Mouse (Mus musculus) regulatory T cell (primary cell): ENCODE results near the gene Fam129b.

Experiments
- in situ Hi-C: fragments of 300-600 bp; cut with MboI, MseI; formaldehyde crosslinking; loops from one replicate; pipeline ENCODE4 v1.15.1; 2025; ENCODE audit warnings: high pct_unique_total_duplicates

Fam129b gene

GRCm38 (mm10) chr2:32923551-32924250 lies 47.8 kb downstream of the Fam129b start:
- in situ Hi-C loops, result no loop called here

DNA sequence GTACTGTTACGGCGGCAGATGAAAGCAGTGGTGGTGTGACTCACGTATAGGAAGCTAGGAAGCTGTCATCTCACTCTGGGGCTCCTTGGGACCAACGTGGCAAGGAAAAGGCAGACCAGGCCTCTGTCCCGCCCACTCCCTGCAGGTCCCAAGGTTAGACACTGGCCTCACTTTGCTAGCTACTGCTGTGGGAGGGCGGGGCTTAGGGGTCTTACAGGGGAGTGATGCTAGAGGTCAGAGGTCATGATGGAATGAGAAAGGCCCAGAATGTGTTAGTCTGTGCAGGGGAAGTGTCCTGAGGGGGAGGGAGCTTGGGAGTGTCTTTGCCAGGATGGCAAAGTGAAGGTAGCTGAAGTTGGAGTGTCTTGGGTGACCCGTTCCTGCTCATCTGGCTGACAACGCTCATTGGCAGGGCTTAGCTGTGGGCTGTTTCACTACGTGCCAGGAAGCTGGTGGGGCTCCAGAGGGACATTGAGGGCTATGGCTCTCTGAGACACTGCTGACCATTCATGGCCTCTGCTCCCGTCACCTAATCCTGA lies 48.5 kb downstream of the Fam129b start:
- in situ Hi-C loops, result no loop called here

- in situ Hi-C loops, result no loop called here
Measured at GRCm38 (mm10) chr2:32926330-32927075, 50.6 kb downstream of the Fam129b start.

DNA sequence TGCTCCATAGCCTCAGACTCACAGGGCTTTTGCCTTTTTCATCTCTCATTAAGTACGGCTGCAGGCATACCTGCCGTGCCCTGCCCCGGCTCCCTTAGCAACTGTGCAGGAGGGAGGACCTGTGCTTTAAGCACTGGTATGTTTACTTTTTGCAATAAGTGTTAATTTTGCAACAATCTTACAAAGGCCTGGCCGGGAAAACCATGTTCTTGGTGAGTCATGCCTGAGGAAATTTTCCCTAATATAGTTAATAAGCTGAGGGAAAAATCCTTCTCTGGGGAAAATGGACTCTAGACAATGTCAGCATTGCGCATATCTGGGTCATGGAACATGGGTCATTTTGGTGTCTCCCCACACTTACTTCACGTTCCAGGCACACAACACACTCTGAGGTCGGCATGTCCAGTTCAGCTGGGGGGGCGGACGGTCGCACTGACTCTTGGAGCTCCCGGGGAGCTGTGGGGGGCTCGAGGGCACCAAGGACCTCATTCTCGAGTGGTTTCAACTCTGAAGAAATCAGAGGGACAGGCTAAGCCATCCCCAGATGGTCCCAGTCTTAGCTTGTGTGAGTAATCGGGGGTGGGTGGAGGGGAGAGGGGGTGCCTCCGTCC lies 51.8 kb downstream of the Fam129b start:
- in situ Hi-C loops, result no loop called here

DNA sequence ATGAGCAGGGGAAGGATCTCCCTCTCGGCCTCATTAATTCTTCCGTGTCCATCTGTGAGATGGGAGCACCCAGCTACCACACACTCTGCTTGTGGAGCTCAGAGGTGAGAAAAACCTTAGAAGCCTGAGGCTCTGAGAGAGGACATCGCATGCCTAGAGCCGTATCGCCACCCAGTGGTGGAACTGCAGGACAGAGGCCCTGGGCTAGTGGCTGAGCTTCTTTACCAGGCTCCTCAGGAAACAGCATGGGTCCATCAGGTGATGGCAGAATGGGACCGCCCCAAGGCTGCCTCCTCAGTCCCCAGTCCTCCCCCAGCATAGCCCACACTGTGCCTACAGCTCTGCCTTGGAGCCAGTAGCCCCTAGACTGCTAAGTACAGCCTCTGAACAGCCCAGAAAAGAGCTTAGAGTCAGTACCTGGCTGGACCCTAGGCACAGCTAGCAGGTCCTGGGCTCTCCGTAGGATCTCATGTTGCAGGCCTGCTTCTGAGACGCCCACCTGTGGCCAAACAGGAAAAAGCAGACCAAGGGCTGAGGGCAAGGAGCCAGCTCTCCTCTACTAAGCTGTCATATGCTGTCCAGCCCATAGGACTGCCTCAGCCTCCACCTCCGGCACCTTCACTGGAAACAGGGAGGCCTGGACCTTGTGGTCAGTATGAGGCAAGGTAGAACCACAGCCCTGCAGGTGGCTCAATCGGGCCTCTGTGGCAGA lies 52.5 kb downstream of the Fam129b start:
- in situ Hi-C loops, result no loop called here

GRCm38 (mm10) chr2:32928947-32929829 lies 53.3 kb downstream of the Fam129b start:
- in situ Hi-C loops, result no loop called here

DNA sequence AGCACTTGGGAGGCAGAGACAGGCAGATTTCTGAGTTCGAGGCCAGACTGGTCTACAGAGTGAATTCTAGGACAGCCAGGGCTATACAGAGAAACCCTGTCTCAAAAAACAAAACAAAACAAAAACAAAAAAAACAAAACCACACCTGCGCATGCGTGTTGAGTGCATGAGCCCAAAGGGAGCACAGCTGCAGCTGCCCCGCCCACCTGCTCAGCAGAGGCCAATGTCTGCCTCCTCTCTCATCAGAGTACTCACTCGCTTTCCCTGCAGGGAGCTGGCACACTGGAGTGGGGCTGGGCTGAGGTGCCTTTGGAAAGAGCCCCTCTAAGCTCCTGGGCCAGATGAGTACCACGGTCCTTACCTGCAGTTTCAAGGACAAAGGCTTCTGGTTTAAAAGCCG lies 55.8 kb downstream of the Fam129b start:
- in situ Hi-C loops, result no loop called here

GRCm38 (mm10) chr2:32938741-32939140 lies 62.8 kb downstream of the Fam129b start:
- in situ Hi-C loops, result no loop called here

- in situ Hi-C loops, result no loop called here
Measured at GRCm38 (mm10) chr2:32939418-32939817, 63.5 kb downstream of the Fam129b start.

- in situ Hi-C loops, result no loop called here
Measured at GRCm38 (mm10) chr2:32940483-32940882, 64.6 kb downstream of the Fam129b start.

GRCm38 (mm10) chr2:32947454-32947853 lies 71.5 kb downstream of the Fam129b start:
- in situ Hi-C loops, result no loop called here

DNA sequence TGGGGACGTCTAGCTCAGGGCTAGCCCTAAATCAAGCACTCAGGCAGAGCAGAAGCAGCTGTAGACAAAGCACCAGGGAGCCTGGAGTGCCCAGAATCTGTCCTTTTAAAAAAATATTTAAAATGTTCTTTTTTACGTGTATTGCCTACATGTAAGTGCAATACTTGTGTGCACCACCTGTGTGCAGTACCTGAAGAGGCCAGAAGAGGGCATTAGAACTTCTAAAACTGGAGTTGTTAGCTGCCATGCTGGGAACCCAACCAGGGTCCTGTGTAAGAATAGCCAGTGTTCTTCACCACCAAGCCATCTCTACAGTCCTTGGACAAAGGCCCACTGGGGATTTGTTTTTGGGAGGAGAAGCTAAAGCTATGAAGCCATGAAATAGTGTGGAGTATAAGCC lies 78.7 kb downstream of the Fam129b start:
- in situ Hi-C loops, result no loop called here

- in situ Hi-C loops, result no loop called here
Measured at GRCm38 (mm10) chr2:32957344-32957743, 81.4 kb downstream of the Fam129b start.

DNA sequence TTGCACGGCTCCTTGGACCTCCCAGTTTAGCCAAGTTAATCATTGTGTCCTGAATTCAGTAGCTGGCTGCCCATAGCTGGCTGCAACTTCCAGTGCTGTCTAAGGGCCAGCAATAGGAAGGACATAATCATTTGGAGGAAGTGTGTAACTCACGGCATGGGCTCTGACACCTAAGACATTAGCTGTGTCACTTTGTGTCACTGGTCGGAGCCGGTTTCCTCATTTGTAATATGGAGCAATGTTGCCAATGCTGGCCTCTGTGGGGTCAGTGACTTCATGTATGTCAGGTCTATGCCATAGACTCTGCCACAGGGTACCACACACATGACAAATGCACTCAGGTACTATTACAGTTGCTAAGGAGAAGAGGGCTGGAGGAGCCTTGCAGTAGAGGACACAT lies 84.4 kb downstream of the Fam129b start:
- in situ Hi-C loops, result loop anchor here (10.0 kb wide), 1 partner anchor 1275 kb away; the partner anchor contains the start of gene Abl1

DNA sequence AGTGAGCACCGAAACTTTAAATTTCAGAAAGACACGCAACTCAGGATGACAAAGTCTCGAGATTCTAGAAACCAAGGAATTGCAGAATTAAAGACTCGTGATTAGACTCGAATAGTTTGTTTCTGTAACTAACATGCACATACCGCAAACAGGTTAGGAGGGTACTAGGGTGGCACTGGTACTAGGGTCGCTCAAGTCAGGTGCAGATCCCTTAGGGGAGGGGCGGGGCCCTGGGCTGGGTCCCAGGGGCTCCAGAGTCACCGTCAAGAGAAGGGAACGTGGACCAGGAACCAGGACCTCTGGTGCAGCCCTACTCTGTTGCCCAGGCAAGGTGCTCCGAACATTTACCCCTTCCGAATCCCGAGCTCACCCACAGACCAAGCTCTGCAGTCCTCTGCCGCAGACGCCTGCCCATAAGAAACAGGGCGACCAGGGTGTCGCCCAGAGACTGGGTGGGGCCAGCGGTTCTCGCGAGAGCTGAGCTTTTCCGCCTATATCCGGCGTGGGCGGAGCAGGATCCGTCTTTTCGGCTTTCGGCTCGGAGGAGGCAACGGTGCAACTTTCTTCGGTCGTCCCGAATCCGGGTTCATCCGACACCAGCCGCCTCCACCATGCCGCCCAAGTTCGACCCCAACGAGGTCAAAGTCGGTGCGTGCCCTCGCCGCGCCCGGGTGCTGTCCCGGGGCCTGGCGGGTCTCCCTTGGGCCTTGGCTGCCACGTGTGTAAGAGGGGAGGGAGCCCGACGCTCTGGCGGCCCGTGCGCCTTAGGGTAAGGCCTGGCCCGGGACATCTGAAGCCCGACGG lies 85.5 kb downstream of the Fam129b start, which contains the start of the genes Rpl12 and Lrsam1:
TSS of gene Rpl12 (plus strand) at position 368 of the 804 bp plus-strand sequence.
TSS of gene Lrsam1 (minus strand) at position 423 of the 804 bp plus-strand sequence.
- in situ Hi-C loops, result loop anchor here (10.0 kb wide), 1 partner anchor 1277 kb away; the partner anchor contains the start of gene Abl1

GRCm38 (mm10) chr2:32962062-32962874 lies 86.4 kb downstream of the Fam129b start:
- in situ Hi-C loops, result loop anchor here (10.0 kb wide), 1 partner anchor 1277 kb away; the partner anchor contains the start of gene Abl1

DNA sequence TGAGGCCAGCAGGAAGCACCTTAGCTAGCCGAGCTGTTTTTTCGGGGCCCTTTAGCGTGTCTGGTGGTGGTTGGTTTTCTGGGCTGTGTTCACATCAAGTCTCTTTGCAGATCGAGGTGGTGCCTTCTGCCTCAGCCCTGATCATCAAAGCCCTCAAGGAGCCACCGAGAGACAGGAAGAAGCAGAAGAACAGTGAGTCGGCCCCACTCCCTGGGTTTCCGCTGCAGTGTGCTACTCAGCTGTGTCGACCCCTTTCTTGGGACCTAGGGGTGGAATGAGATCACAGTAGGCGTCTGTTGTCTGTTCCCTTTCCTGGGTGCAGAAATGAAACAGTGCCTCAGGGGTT lies 86.9 kb downstream of the Fam129b start:
- in situ Hi-C loops, result loop anchor here (10.0 kb wide), 1 partner anchor 1278 kb away; the partner anchor contains the start of gene Abl1

DNA sequence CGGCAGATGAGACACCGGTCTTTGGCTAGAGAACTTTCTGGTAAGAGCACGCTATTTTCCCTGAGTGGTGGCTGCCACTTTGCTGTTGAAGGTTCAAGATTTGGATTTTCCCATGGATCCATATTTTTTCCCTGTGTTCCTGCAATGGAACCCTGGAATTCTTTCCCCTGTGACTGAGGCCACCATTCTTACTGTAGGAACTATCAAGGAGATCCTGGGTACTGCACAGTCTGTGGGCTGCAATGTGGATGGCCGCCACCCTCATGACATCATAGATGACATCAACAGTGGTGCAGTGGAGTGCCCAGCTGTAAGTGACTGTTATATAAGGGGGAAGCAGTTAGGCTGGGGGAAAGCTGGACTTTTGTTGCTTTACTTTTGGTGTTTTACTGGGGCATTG lies 87.6 kb downstream of the Fam129b start:
- in situ Hi-C loops, result loop anchor here (10.0 kb wide), 1 partner anchor 1279 kb away; the partner anchor contains the start of gene Abl1
